Mouse (Mus musculus): ENCODE results near the gene Pkn3. TPM values are rescaled to one million over a fixed set of nuclear protein-coding genes. Genes with fewer than 3 reads are reported as not detected.
"Not testable (repeated sequence)": the region's sequence is repeated elsewhere in the genome, so short reads cannot be mapped to it uniquely, and the experiment has no call there.

Pkn3 gene
- total RNA-seq, 2 experiments from 2014 or later = 2.5 to 3.9 TPM

GRCm38 (mm10) chr2:30140021-30140420 is 62.5 kb downstream of the Pkn3 start:
- DNase-seq (ENCODE audit: low spot score) = not testable (repeated sequence)

Other genes with a start within 250 kb of the Pkn3 start
- gene Cercam, start 208.5 kb upstream of the Pkn3 start, total RNA-seq (2021) = 1 to 10 TPM; 1.6 to 1.7 TPM
- 10 to 100 TPM; 10.4 to 11.9 TPM for gene Odf2, start 188.5 kb upstream of the Pkn3 start, total RNA-seq (2021)
- gene Gle1, start 142.3 kb upstream of the Pkn3 start, total RNA-seq (2021) = 10 to 100 TPM; 23.1 to 23.9 TPM
- 10 to 100 TPM; 32.7 to 43.1 TPM for gene Sptan1, start 112.1 kb upstream of the Pkn3 start, total RNA-seq (2021)
- 1 to 10 TPM; 3.6 to 4.3 TPM for gene Wdr34, start 28.8 kb upstream of the Pkn3 start, total RNA-seq (2021)
- gene Set, start 20.3 kb upstream of the Pkn3 start, total RNA-seq (2021) = 100 to 1,000 TPM in 1 of 2 experiments, 10 to 100 TPM in 1; 87.1 to 104 TPM
- 1 to 10 TPM; 2.1 to 2.8 TPM for gene Zdhhc12, start 16.0 kb downstream of the Pkn3 start, total RNA-seq (2021)
- 10 to 100 TPM; 23.5 to 24.1 TPM for gene Zer1, start 46.9 kb downstream of the Pkn3 start, total RNA-seq (2021)
- 10 to 100 TPM; 11.7 to 12.0 TPM for gene Tbc1d13, start 56.1 kb downstream of the Pkn3 start, total RNA-seq (2021)
- 10 to 100 TPM; 50.1 to 52.0 TPM for gene Endog, start 93.8 kb downstream of the Pkn3 start, total RNA-seq (2021)
- 1 to 10 TPM; 4.2 to 4.7 TPM for gene Spout1, start 100.8 kb downstream of the Pkn3 start, total RNA-seq (2021)
- gene Kyat1, start 128.2 kb downstream of the Pkn3 start, total RNA-seq (2021) = 10 to 100 TPM; 25.3 to 26.9 TPM
- 10 to 100 TPM; 24.5 to 28.4 TPM for gene Lrrc8a, start 160.0 kb downstream of the Pkn3 start, total RNA-seq (2021)
- gene Gm28035, start 162.9 kb downstream of the Pkn3 start, total RNA-seq (2021) = 1 to 10 TPM in 1 of 2 experiments, under 1 TPM in 1; 0.55 to 1.2 TPM
- 10 to 100 TPM; 10.4 to 18.7 TPM for gene Phyhd1, start 188.5 kb downstream of the Pkn3 start, total RNA-seq (2021)
- 1 to 10 TPM in 1 of 2 experiments, not detected in 1; 1.1 TPM for gene Gm28038, start 203.4 kb downstream of the Pkn3 start, total RNA-seq (2021)
- 10 to 100 TPM; 20.9 to 22.4 TPM for gene Dolk, start 208.7 kb downstream of the Pkn3 start, total RNA-seq (2021)
- 1 to 10 TPM; 6.8 to 7.8 TPM for gene Nup188, start 208.7 kb downstream of the Pkn3 start, total RNA-seq (2021)

Measured in gastrocnemius, adult 18-20 months (tissue).